Mouse (Mus musculus): Measurements from ENCODE around the gene Amn. TPM values are rescaled to one million over a fixed set of nuclear protein-coding genes. Genes with fewer than 3 reads are reported as not detected.

The Amn gene
- polyA plus RNA-seq, 2 experiments = 0.55 to 1.4 TPM

DNA sequence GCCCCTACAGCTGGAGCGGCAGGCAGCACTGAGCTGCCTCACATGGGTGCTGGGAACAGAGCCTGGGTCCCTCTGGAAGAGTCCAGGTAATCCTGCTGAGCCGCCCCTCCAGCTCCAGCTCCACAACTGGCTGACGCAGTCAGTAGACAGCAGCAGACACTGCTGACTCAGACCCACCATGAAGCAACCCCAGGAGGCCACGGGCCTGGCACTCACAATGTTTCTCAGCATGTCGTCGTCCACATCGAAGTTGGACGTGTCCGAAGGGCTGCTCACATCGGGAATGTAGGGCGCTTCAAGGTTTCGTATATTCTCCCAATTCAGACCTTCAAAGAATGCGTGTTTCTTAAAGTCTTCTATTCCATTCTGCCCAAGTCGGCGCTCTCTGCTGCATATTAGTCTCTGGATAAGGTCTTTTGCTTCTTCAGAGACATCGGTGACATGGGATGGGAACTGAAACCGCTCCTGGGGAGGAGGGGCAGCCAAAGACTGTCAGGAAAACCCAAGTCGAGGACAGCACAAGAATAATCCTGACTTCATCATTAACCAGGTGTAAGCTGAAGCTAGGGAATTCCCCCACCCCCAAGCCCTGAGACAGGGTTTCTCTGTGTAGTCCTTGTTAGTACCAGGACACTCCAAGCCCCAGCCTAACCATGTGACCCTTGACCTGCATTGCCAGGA, 55.0 kb downstream of the Amn start:
- H3K4me2 ChIP-seq (replicated peaks; ENCODE audit: low read depth, low read length, severe bottlenecking) = no peak overlapping the region
- no peak for TF ChIP-seq POLR2A (IDR thresholded peaks at IDR 0.05; ENCODE audit: borderline replicate concordance, extremely low read depth, insufficient read depth, insufficient read length)
- no peak for DNase-seq (ENCODE audit: low spot score)
- 93% methylated on average over 18 of the region's 18 CpGs for WGBS
- peaks cover 92% of the 10 kb centered on the region for H3K36me3 ChIP-seq (ENCODE audit: control insufficient read depth, insufficient read depth, low read length)
- H3K9me3 ChIP-seq (ENCODE audit: control insufficient read depth, low read length) = no peaks in the 10 kb centered on the region
- no peak for ATAC-seq (ENCODE audit: low FRiP score, low read depth)
- no peak overlapping the region for H3K4me3 ChIP-seq (replicated peaks; ENCODE audit: low read length)
- no peak overlapping the region for H3K9ac ChIP-seq (ENCODE audit: low read depth, low read length, severe bottlenecking)
- H3K4me1 ChIP-seq (ENCODE audit: control insufficient read depth, insufficient read depth, low read length) = no peaks in the 10 kb centered on the region
- H3K27ac ChIP-seq (replicated peaks; ENCODE audit: low read depth, low read length) = no peak overlapping the region
- H3K27me3 ChIP-seq (ENCODE audit: control insufficient read depth, insufficient read depth, low read length) = no peaks in the 10 kb centered on the region

Other genes with a start within 250 kb of the Amn start
- gene Rcor1, start 231.7 kb upstream of the Amn start, polyA plus RNA-seq (2012; rRNA removed) = 29.4 and 30.2 TPM in 2 replicates
- gene Rcor1, start 231.7 kb upstream of the Amn start, polyA plus RNA-seq (2014; fragmentation: Nextera tagmentation; extraction: Ambion mirVana) = 17.7 and 20.6 TPM in 2 replicates
- 20.2 and 24.1 TPM in 2 replicates for gene Traf3, start 104.7 kb upstream of the Amn start, polyA plus RNA-seq (2012; rRNA removed)
- 12.8 and 15.1 TPM in 2 replicates for gene Traf3, start 104.7 kb upstream of the Amn start, polyA plus RNA-seq (2014; fragmentation: Nextera tagmentation; extraction: Ambion mirVana)
- gene 4930595D18Rik, start 86.6 kb upstream of the Amn start, polyA plus RNA-seq (2012; rRNA removed) = 0.08 and 0.18 TPM in 2 replicates
- gene 4930595D18Rik, start 86.6 kb upstream of the Amn start, polyA plus RNA-seq (2014; fragmentation: Nextera tagmentation; extraction: Ambion mirVana) = not detected in 2 replicates
- gene Cdc42bpb, start 106.6 kb downstream of the Amn start, polyA plus RNA-seq (2012; rRNA removed) = 163 and 215 TPM in 2 replicates
- 37.0 and 39.7 TPM in 2 replicates for gene Cdc42bpb, start 106.6 kb downstream of the Amn start, polyA plus RNA-seq (2014; fragmentation: Nextera tagmentation; extraction: Ambion mirVana)
- 11.0 and 17.2 TPM in 2 replicates for gene Lbhd2, start 135.7 kb downstream of the Amn start, polyA plus RNA-seq (2012; rRNA removed)
- 19.2 and 22.3 TPM in 2 replicates for gene Lbhd2, start 135.7 kb downstream of the Amn start, polyA plus RNA-seq (2014; fragmentation: Nextera tagmentation; extraction: Ambion mirVana)
- gene Exoc3l4, start 145.9 kb downstream of the Amn start, polyA plus RNA-seq (2012; rRNA removed) = 11.7 and 14.9 TPM in 2 replicates
- 7.4 and 7.7 TPM in 2 replicates for gene Exoc3l4, start 145.9 kb downstream of the Amn start, polyA plus RNA-seq (2014; fragmentation: Nextera tagmentation; extraction: Ambion mirVana)
- gene Tnfaip2, start 171.4 kb downstream of the Amn start, polyA plus RNA-seq (2012; rRNA removed) = 9.3 and 10.2 TPM in 2 replicates
- 10.0 and 11.4 TPM in 2 replicates for gene Tnfaip2, start 171.4 kb downstream of the Amn start, polyA plus RNA-seq (2014; fragmentation: Nextera tagmentation; extraction: Ambion mirVana)
- gene Gm266, start 214.7 kb downstream of the Amn start, polyA plus RNA-seq (2012; rRNA removed) = 14.8 and 15.5 TPM in 2 replicates
- gene Gm266, start 214.7 kb downstream of the Amn start, polyA plus RNA-seq (2014; fragmentation: Nextera tagmentation; extraction: Ambion mirVana) = 14.7 and 14.8 TPM in 2 replicates